Mouse (Mus musculus): ENCODE data around the gene Fgf13.

Fgf13 gene

GRCm38 (mm10) chrX:59567695-59568431, at the start of gene Fgf13:
Fgf13 (minus strand) TSS chrX:59568071.
- DNase-seq (ENCODE audit: low spot score), result no peak

DNA sequence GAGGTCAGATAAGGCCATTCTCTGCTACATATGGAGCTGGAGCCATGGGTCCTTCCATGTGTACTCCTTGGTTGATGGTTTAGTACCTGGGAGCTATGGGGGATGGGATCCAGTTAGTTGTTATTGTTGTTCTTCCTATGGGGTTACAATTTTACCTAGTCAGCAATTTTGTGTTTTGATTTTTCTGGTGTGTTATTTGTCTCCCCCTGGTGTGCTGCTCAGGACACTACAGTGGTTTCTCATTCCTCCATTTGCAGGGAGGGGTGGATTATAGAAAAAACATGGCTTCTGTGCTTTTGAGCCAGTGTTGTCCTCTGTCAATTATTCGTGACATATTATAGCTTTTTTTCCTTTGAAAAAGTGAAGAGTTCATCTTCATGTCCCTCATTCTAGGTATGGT, 38.7 kb upstream of the Fgf13 start:
- no peak for DNase-seq (ENCODE audit: low spot score)

DNA sequence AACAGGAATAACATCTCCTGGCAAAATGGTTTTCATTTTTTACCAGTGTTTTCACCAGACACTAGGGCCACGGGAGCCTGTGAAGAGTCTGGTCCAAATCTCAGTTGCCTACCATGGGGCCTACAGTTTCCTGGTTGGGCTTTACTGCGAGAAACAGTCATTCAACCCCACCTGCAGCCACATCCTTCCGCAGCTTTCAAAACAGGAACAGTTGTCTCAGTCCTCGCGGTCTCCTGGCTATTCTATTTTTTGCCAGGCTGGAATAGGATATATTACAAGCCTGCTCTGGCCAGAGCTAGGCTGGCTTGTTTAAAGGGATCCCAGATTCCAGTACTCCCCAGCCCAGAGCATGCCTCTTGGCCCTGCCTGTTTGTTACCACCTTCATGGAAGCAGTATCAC, 21.2 kb upstream of the Fgf13 start:
- DNase-seq (ENCODE audit: low spot score), result no peak

GRCm38 (mm10) chrX:59585508-59586186, 17.8 kb upstream of the Fgf13 start:
- DNase-seq (ENCODE audit: low spot score), result no peak

- no peak for DNase-seq (ENCODE audit: low spot score)
These were observed 16.2 kb upstream of the Fgf13 start for GRCm38 (mm10) chrX:59584034-59584433.

- no peak for DNase-seq (ENCODE audit: low spot score)
These were observed 811 bp downstream of the Fgf13 start for GRCm38 (mm10) chrX:59566826-59567694.

DNA sequence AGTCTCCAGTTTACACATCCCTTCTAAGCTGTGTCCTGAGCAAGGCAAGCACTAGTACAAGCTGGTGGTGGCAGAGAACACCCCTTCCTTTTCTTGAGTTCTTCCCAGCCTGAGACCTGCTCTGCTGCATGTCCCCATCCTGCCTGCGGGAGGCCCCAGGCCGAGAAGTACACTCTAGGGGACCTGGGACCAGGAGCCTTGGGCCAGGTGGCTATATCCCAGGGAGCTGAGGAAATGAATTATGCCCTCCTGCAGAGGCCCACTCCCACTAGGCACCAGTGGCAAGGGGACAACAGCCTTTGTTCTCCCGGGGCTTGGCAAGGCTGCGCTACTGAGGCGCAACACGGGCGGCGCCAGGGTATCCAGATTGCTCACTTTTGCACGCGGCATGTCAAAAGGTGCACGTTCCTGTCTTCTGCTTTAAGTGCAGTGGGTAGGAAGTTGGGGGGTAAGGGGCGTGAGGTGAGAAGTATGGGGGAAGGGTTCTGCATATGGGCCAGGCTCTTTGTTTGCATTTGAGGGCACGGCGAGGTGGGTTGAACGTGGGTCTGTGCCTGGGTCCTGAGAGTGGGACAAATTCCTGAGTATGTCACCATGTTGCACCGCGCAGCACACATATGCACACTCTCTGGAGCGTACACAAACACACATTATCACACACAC, 1.7 kb downstream of the Fgf13 start:
- DNase-seq (ENCODE audit: low spot score), result no peak

DNA sequence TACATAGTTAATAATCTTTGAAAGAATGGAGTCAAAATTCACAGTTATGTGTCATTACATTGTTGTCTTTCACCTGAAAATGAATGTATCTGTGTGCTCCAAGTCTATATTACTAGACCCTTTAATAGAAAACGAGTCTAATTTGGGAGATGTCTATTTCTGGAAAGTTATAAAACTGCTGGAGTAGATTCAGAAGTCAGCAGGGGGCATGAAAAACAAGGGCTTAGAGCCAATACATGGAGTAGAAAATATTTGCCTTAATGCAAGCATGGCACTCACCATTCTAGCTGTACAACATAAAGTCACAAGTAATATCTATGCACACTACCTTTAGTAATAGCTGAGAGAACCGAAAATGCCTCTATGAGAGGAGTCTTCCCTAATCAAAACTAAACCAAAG, 19.9 kb downstream of the Fgf13 start:
- DNase-seq (ENCODE audit: low spot score), result no peak

GRCm38 (mm10) chrX:59508273-59508672, 59.6 kb downstream of the Fgf13 start:
- no peak for DNase-seq (ENCODE audit: low spot score)

DNA sequence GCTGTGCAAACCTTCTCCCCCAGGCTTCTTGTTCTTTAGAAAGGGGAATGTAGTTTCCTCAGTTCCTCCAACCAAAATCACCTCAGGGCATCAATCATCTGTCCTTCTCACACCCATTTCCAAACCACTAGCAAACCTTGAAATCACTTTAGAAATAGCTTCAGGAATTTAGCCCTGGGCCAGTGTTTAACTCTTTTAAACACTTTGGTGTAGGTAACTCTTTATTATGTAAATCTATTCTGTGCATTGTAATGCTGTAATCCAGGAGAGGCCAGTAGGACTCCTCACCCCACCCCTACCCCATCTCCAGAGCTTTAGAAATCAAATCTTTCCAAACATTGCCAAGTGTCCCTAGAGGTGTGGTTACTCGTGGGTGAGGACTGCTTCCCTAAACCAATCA, 74.5 kb downstream of the Fgf13 start:
- no peak for DNase-seq (ENCODE audit: low spot score)

DNA sequence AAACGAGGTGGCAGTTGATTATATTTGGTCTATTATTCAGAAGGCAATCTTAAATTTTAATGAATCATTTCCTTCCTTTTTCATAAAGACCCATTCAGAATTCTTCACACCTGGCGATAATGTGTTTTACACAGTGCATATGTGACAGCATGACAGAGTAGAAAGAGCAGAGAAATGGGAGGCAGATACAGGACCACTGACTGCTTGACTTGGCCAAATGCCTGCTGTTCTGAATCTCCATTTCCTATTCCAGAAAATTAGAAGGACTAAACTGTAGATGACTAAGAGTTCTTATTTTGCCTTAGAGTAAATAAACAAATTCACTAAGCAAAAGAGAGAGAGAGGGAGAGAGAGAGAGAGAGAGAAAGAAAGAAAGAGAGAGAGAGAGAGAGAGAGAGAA, 82.4 kb downstream of the Fgf13 start:
- DNase-seq (ENCODE audit: low spot score), result no peak

DNA sequence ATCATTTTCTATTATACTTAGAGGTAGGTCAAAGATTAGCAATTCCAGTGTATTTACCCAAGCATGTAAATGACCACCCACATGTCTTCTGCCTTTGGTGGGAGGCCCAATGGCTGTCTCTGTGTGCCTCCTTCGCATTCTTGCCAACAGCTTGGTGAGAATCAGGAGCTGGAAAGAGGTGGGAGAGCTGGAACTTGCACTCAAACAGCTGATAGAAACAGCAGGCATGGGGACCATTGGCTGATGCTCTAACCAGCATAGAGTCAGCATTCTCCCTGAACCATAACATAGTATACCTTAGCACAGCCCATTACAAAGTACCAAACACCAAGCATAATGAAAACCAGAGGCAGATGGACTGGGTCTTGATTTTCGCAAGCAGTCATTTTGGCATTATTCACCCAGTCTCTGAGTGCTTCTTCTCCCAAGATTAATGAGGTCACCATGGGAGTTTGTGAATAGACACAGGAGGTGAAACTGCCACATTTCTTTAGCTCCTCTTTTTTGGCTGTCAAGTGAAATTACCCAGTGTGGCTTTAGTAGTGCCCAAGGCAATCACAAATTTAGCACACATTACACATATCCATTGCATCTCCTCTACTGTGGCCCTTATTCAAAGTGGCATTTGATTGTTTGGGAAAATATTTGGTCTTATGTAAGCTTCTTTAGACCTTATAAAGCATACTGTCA, 165.1 kb downstream of the Fgf13 start:
- DNase-seq (ENCODE audit: low spot score), result no peak

- DNase-seq (ENCODE audit: low spot score), result no peak
These were observed 276.9 kb downstream of the Fgf13 start for GRCm38 (mm10) chrX:59290916-59291411.

DNA sequence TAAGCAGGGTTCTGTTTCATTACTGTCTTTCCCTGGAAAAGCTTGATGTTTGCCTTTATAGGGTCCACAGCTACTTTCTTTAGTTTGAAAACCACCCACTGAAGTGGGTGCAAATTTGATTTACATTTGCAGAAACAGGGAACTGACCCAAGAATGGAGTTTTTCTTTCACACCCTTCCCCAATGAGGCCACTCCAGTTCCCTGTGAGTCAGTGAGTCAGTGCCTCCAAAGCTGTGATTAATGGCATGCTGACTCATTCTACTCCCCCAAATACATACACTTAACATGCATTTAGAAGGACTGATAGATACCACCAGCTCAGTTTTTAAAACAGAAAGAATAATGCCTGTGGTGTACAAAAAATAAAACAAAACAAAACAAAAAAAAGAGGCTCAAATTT, 316.3 kb downstream of the Fgf13 start:
- no peak for DNase-seq (ENCODE audit: low spot score)

DNA sequence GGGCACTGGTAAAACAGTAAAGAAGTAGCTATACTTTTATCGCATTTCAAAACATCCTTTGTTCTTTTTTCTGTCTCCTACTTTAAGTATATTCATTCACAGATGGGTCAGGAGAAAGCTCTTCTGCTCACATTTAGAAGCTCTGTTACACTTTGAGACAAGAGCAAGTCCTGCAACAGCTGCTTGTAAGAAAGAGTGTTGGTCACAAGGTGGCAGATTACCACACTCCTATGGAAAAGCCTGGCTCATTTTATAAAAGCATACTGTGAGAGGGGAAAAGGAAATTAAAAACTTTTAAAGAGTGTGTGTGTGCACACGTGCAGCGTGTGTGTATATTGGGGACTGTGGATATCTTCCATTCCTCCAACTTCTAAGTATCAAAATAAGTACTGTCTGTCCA, 324.1 kb downstream of the Fgf13 start:
- DNase-seq (ENCODE audit: low spot score), result no peak

DNA sequence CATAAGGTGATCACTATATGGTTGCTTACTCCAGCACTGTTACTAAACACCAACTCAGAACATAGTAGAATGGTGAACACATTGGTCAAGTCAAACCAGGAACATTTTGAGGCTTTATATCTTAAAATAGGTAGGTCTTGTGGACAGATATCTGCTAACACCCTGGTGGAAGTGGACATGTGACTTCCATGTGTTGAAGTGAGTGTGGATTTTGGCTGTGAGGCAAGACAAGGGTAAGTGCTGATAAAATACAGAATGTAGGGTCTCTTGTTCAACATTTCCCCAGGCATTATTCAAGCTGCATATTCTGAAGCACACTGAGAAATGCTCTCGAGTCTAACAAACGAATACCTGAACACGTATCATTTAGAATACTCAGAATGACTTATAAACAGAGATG, 324.7 kb downstream of the Fgf13 start:
- DNase-seq (ENCODE audit: low spot score), result no peak

DNA sequence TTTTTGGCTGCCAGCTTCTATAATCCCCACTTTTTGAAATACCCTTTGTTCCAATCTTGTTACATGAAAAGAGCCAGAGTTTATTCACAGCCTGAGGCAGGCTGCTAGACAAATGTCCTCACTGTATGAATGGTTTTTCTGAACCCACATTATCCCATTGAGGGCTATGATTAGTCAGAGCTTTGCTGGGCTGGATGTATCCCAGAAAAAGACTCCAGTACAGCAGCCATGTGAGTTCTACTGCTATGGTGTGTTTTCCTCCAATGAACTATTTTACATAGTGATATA, 326.5 kb downstream of the Fgf13 start:
- DNase-seq (ENCODE audit: low spot score), result no peak

- DNase-seq (ENCODE audit: low spot score), result no peak
These were observed 327.0 kb downstream of the Fgf13 start for GRCm38 (mm10) chrX:59240683-59241459.

DNA sequence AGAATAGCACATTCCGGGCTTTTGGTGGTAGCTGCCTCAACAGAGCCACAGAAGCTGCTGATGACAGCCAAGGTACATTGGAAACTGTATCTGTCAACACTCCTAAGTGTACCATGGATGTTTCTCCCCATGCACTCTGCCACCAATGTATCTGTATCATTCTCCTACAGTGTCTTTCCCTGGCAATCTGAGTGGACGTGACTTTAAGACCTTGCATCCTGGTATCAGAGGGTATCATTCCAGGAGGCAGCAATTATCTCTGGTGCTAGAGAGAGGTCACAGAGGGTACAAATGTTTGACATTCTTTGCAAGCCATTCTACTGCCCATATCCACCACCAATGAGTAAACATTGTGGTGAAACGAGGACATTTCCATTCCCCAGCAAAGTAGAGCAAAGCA, 347.2 kb downstream of the Fgf13 start:
- DNase-seq (ENCODE audit: low spot score), result no peak

DNA sequence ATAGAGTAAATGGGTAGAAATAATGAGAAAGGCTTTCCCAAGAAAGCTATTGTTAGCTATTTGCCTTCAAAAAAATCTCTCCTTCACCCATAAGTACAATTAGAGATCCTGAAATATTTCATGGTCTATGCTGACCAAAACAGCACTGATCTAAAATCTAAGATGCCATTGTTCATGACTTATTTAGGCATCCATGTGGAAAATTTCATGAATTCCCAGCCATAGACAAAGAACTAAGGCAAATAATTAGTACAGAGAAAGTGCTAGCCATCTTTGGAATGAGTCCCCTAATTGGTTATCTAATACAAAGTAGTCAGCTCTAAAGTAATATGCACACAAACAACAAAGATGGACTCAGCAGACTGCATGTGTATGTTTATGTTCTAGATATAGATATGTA, 366.7 kb downstream of the Fgf13 start:
- no peak for DNase-seq (ENCODE audit: low spot score)

DNA sequence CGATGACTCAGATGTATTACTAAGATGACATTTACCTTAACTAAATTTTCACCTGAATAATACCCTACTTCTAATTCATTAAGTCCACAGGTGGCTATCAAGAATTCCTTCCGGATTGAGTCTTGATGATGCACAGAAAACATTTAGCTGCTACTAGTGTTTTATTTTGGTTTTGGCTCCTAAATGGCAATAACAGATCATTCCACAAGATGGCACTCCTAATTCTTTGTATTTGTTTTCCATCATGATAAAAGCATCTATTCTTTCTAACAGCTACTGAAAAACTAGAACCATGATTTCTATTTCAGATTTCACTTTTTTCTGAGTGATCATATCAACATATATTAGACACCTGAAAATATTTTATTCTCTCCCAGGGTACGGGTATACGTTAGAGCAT, 373.7 kb downstream of the Fgf13 start:
- DNase-seq (ENCODE audit: low spot score), result no peak

All from urinary bladder, postnatal 10 days (tissue).